Mouse (Mus musculus) testis, adult 2 months (tissue): Measurements from ENCODE around the gene Tmc3. TPM values are rescaled to one million over a fixed set of nuclear protein-coding genes. Genes with fewer than 3 reads are reported as not detected.

ENCODE experiments used
- H3K27ac ChIP-seq: fragments of 200-500 bp; 2 replicates; pipeline ENCODE4 v1.5.1; 2012; ENCODE audit warnings: low read depth, low read length; ENCODE audit not compliant: control insufficient read depth, insufficient read depth
- H3K27me3 ChIP-seq: fragments of 200-500 bp; 2 replicates; pipeline ENCODE4 v1.6.1; 2012; ENCODE audit warnings: mild to moderate bottlenecking, low read length, moderate library complexity; ENCODE audit not compliant: control insufficient read depth, insufficient read depth
- H3K36me3 ChIP-seq: fragments of 200-500 bp; 2 replicates; pipeline ENCODE4 v1.6.1; 2012; ENCODE audit warnings: mild to moderate bottlenecking, low read length; ENCODE audit not compliant: control insufficient read depth, insufficient read depth
- H3K4me1 ChIP-seq: fragments of 200-500 bp; 2 replicates; pipeline ENCODE4 v1.6.1; 2012; ENCODE audit warnings: low read length; ENCODE audit not compliant: control insufficient read depth, insufficient read depth
- H3K4me3 ChIP-seq: fragments of 200-500 bp; 2 replicates; pipeline ENCODE4 v1.5.1; 2012; ENCODE audit warnings: low read depth, mild to moderate bottlenecking, low read length, moderate library complexity, mixed read lengths; ENCODE audit not compliant: control insufficient read depth
- CTCF ChIP-seq: fragments of 200-500 bp; IDR thresholded peaks from 2 replicates; pipeline ENCODE4 v1.5.1; 2012; ENCODE audit warnings: low read depth, mild to moderate bottlenecking, inconsistent platforms, low read length, moderate library complexity; ENCODE audit not compliant: control insufficient read depth, insufficient read depth, insufficient replicate concordance
- POLR2A ChIP-seq: fragments of 200-500 bp; IDR thresholded peaks from 2 replicates; pipeline ENCODE4 v1.6.1; 2012; ENCODE audit warnings: low read depth, mild to moderate bottlenecking, inconsistent platforms, low read length, moderate library complexity; ENCODE audit not compliant: control insufficient read depth
- polyA plus RNA-seq: library from polyadenylated mRNA; depleted of rRNA; stranded (reverse); fragments of >200 nt; gene quantifications from 2 replicates; pipeline ENCODE4 v1.2.3, GENCODE M21; 2012

The Tmc3 gene
- polyA plus RNA-seq, 1 experiment: 0.33 TPM

DNA sequence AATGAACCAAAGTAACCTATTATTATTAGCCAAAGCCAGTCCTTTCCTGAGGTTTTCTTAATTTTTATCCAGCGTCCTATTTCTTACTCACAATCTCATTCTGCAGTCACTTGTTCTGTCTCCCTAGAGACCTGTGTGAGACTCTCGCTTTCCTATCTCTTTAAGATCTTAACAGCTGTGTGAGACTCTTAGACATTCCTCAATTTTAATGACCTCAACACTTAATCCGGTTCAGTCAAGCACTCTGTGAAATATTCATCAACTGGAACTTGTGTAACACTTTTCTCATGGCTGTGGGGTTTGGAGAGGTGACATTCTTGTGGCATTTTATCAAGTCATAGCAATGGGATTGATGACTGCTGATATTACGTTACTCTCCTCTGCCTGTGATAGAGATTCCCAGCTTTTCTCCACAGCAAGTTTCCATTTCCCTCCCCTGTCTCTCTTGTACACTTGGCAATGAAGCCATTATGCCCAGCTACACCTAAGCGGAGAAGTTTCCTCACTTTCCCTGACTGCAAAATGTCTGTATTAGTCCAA lies 25.9 kb upstream of the Tmc3 start:
- Histone ChIP-seq H3K36me3 (no peaks in the 10 kb centered on the region), H3K4me3 (no peak overlapping the region), H3K27ac (no peak overlapping the region), H3K27me3 (no peaks in the 10 kb centered on the region), H3K4me1 (no peaks in the 10 kb centered on the region)
- TF ChIP-seq POLR2A: no peak

DNA sequence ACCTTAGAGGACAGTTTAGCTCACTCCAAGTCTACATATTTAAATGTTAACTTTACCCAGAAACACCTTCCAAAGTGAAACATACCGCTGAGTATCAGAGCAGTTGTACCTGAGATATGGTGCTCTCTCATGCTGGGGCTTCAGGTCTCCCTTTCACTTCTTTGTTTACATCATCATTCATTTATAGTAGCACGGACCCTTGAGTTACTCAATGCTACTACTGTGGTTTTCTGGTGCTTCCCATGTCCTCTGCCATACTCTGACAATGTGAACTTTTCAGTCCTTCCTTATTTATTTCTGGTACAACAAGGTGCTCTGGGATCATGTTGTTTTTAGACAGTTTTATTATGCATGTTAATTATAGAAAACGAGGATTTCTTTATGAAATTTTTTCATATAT lies 25.2 kb upstream of the Tmc3 start:
- Histone ChIP-seq H3K36me3 (no peaks in the 10 kb centered on the region), H3K4me3 (no peak overlapping the region), H3K4me1 (no peaks in the 10 kb centered on the region), H3K27me3 (no peaks in the 10 kb centered on the region), H3K27ac (no peak overlapping the region)
- TF ChIP-seq CTCF (no peak), POLR2A (no peak)

- Histone ChIP-seq H3K4me1 (no peaks in the 10 kb centered on the region), H3K27ac (no peak overlapping the region), H3K36me3 (no peaks in the 10 kb centered on the region), H3K27me3 (no peaks in the 10 kb centered on the region), H3K4me3 (no peak overlapping the region)
- TF ChIP-seq CTCF (no peak), POLR2A (no peak)
Observed at GRCm38 (mm10) chr7:83561849-83562248, 22.9 kb upstream of the Tmc3 start.

DNA sequence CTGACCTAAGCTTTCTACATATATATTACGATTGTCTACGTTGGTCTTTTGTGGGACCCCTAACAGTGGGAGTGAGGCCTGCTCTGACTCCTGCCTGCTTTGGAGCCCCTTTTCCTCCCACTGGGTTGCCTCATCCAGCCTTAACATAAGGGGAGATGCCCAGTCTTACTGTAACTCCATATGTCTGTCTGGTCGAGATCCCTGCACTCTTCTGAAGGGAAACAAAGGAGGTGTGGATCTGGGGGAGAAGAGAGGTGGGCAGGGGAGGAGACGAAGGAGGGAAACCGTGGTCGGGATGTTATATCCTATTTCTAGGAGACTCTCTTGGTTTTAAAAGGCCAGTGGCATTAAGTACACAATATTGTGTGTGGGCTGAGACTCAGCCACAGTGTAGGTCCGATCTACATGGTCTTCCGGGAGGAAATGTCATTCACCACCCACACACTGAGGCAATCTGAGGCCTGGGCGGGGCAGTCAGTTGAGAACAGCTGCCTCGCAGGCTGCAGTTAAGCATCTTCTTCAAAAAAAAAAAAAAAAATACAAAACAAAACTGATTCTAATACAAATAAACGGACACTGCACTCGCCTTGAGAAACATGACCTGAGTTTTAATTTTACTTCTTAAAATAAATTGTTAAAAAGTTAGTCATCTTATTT lies 20.0 kb upstream of the Tmc3 start:
- no peak overlapping the region for H3K4me3 ChIP-seq
- TF ChIP-seq POLR2A: no peak
- H3K27ac ChIP-seq: no peak overlapping the region
- peaks cover 2% of the 10 kb centered on the region; the same call in 1 of the 2 replicates for H3K4me1 ChIP-seq
- no peaks in the 10 kb centered on the region for H3K36me3 ChIP-seq
- H3K27me3 ChIP-seq: no peaks in the 10 kb centered on the region

- Histone ChIP-seq H3K4me1 (peaks cover 2% of the 10 kb centered on the region; the same call in 1 of the 2 replicates), H3K36me3 (no peaks in the 10 kb centered on the region), H3K27ac (no peak overlapping the region), H3K27me3 (no peaks in the 10 kb centered on the region), H3K4me3 (no peak overlapping the region)
- TF ChIP-seq CTCF (no peak), POLR2A (no peak)
Observed at GRCm38 (mm10) chr7:83565976-83566375, 18.8 kb upstream of the Tmc3 start.

GRCm38 (mm10) chr7:83567841-83568500 lies 16.8 kb upstream of the Tmc3 start:
- Histone ChIP-seq H3K4me1 (peaks cover 2% of the 10 kb centered on the region; the same call in 1 of the 2 replicates), H3K36me3 (no peaks in the 10 kb centered on the region), H3K27ac (no peak overlapping the region), H3K4me3 (peak overlapping the region; percentile 17), H3K27me3 (no peaks in the 10 kb centered on the region)
- TF ChIP-seq POLR2A: no peak
- TF ChIP-seq CTCF: no peak

DNA sequence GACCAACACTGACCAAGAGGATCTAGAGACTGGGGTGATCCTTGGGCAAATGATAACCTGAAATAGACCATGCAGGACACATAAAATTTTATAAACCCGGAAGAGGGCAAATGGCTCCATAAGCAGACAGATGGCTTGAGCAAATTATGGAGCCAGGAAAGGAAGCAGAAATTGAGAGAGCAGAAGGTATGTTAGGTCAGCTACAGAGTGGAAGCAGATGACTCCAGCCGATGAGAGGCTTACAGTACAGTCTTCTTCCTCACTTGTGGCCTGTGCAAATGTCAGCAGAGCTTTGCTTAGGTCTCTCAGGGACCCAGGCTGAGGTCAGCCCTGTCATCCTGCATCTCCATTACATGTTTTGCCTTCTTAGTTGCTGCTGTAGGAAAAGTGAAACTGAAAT lies 15.9 kb upstream of the Tmc3 start:
- peaks cover 2% of the 10 kb centered on the region; the same call in 1 of the 2 replicates for H3K4me1 ChIP-seq
- H3K36me3 ChIP-seq: no peaks in the 10 kb centered on the region
- TF ChIP-seq CTCF (no peak), POLR2A (no peak)
- H3K27ac ChIP-seq: no peak overlapping the region
- no peaks in the 10 kb centered on the region for H3K27me3 ChIP-seq
- no peak overlapping the region for H3K4me3 ChIP-seq
